Mouse (Mus musculus) retina, adult 2 months (tissue): ENCODE measurements around the gene Son.
"Not testable (repeated sequence)": the region's sequence is repeated elsewhere in the genome, so short reads cannot be mapped to it uniquely, and the experiment has no call there.

Experiments
- DNase-seq: peaks from one replicate; pipeline ENCODE4 v3.0.0-alpha.2; 2012; ENCODE audit warnings: low read depth, low spot score

Gene Son

GRCm38 (mm10) chr16:91639161-91639560 is 8.1 kb upstream of the Son start:
- no peak for DNase-seq

- DNase-seq: no peak
Observed at GRCm38 (mm10) chr16:91639636-91640035, 7.7 kb upstream of the Son start.

- no peak for DNase-seq
Observed at GRCm38 (mm10) chr16:91640171-91640570, 7.1 kb upstream of the Son start.

- DNase-seq: no peak
Observed at GRCm38 (mm10) chr16:91644901-91645300, 2.4 kb upstream of the Son start.

- not testable (repeated sequence) for DNase-seq
Observed at GRCm38 (mm10) chr16:91645420-91645819, 1.9 kb upstream of the Son start.

- DNase-seq: no peak
Observed at GRCm38 (mm10) chr16:91645995-91646602, 1.2 kb upstream of the Son start.

- DNase-seq: peak; percentile 78
Observed at GRCm38 (mm10) chr16:91646681-91647419, 456 bp upstream of the Son start, which contains the start of gene Gart. Gene Gart, minus strand, starts transcription at chr16:91646952.

GRCm38 (mm10) chr16:91648220-91648550 is 879 bp downstream of the Son start:
- no peak for DNase-seq

GRCm38 (mm10) chr16:91649246-91649645 is 1.9 kb downstream of the Son start:
- DNase-seq: no peak

- no peak for DNase-seq
Observed at GRCm38 (mm10) chr16:91649781-91650180, 2.5 kb downstream of the Son start.

GRCm38 (mm10) chr16:91652191-91652590 is 4.9 kb downstream of the Son start:
- DNase-seq: no peak

GRCm38 (mm10) chr16:91655285-91655684 is 8.0 kb downstream of the Son start:
- no peak for DNase-seq

- DNase-seq: no peak
Observed at GRCm38 (mm10) chr16:91657285-91657684, 10.0 kb downstream of the Son start.

- no peak for DNase-seq
Observed at GRCm38 (mm10) chr16:91658471-91658870, 11.2 kb downstream of the Son start.

GRCm38 (mm10) chr16:91659798-91660197 is 12.5 kb downstream of the Son start:
- DNase-seq: no peak

GRCm38 (mm10) chr16:91661397-91661796 is 14.1 kb downstream of the Son start:
- DNase-seq: no peak

- DNase-seq: no peak
Observed at GRCm38 (mm10) chr16:91662336-91662735, 15.0 kb downstream of the Son start.

- no peak for DNase-seq
Observed at GRCm38 (mm10) chr16:91663795-91664194, 16.5 kb downstream of the Son start.

GRCm38 (mm10) chr16:91674500-91674899 is 27.2 kb downstream of the Son start:
- no peak for DNase-seq

- DNase-seq: no peak
Observed at GRCm38 (mm10) chr16:91678147-91678911, 31.0 kb downstream of the Son start.

GRCm38 (mm10) chr16:91680656-91681055 is 33.4 kb downstream of the Son start:
- DNase-seq: no peak

GRCm38 (mm10) chr16:91685526-91685925 is 38.2 kb downstream of the Son start:
- DNase-seq: no peak

- no peak for DNase-seq
Observed at GRCm38 (mm10) chr16:91686369-91686768, 39.1 kb downstream of the Son start.
